Comparison of ENCODE assay signal across 8 mouse cellular contexts in the genomic region with DNA sequence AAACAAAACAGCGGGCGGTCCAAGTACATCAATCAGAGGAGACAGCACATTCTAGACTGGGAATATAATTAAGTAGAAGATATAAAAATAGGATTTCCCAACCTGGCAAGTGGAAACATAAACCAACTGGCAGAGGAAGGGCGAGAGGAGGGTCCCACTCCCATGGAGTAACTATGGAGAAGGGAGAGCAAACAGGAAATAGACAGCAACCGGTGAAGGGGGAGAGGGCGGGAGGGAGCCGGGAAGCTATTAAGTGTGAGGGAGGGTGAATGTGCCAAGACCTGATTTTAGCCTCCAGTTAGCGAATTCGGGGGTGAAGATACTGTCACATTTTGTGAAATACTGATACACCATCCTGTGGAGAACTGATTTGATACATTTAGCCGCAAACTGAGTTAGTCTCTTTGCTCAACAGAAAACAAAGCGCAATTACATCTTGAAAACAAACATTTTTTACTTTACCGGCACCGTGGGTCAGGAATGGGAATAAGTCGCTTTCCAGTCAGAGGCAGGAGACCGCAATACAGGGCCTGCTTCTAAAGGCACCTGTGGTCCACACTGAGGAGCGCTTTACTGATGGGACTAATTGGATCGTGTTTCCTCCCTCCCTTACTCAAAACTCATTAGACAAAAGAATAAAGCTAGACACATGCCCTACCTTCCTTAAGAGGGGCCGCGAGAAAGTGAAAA.
DNase-seq lines count a peak whose midpoint lies in the region; ATAC-seq lines count a peak whose summit lies in the region.

No protein-coding gene starts in this region.

- 59% methylated on average over 18 of the region's 18 CpGs for WGBS in hindbrain, embryonic 10.5 days

- H3K27ac ChIP-seq in hindbrain, embryonic 10.5 days = peak overlapping the region; percentile 76

- H3K9me3 ChIP-seq in hindbrain, embryonic 10.5 days = no peaks in the 10 kb centered on the region

- H3K4me3 ChIP-seq in hindbrain, embryonic 10.5 days = peak overlapping the region; percentile 32; the same call in 1 of the 2 replicates

- peak; percentile 15 for DNase-seq in adrenal gland, postnatal 14 days
- DNase-seq in adrenal gland, adult 18-20 months (ENCODE audit: low spot score in 2 of 2) = no peak
- peak; percentile 43 for DNase-seq in Muller cell, postnatal 12 days (ENCODE audit: inconsistent ontology term)
- DNase-seq in hindbrain, embryonic 10.5 days (ENCODE audit: low spot score) = peak; percentile 43
- peak; percentile 30 for DNase-seq in lung, postnatal 14 days
- DNase-seq in urinary bladder, postnatal 10 days (ENCODE audit: low spot score) = no peak
- DNase-seq in heart, postnatal 25 days (ENCODE audit: low spot score) = no peak

- no peak for ATAC-seq in erythroblast, adult 5-6 weeks (replicated peaks; ENCODE audit: low FRiP score, poor library complexity, severe bottlenecking)

- intact Hi-C loops in heart, postnatal 25 days (cut with DNase I) = no loop called here

- peaks cover 42% of the 10 kb centered on the region for H3K4me1 ChIP-seq in hindbrain, embryonic 10.5 days (replicated peaks)

- no peaks in the 10 kb centered on the region for H3K27me3 ChIP-seq in hindbrain, embryonic 10.5 days (ENCODE audit: insufficient read depth, poor library complexity, severe bottlenecking)

- no peaks in the 10 kb centered on the region for H3K36me3 ChIP-seq in hindbrain, embryonic 10.5 days

Comparison
In these comparisons a context has a peak if more than half of its experiments do, and no peak if none do; other contexts are left out.
1. DNase-seq: peak in adrenal gland, postnatal 14 days (single experiment), Muller cell, postnatal 12 days (single experiment), hindbrain, embryonic 10.5 days (single experiment) and lung, postnatal 14 days (single experiment); none in adrenal gland, adult 18-20 months (0 of 2), urinary bladder, postnatal 10 days (single experiment) and heart, postnatal 25 days (single experiment).